Mouse (Mus musculus) limb, embryonic 14.5 days (tissue): Measurements from ENCODE around the gene Rps3. TPM values are rescaled to one million over a fixed set of nuclear protein-coding genes. Genes with fewer than 3 reads are reported as not detected.

Source experiments
- ATAC-seq: fragments of 200-750 bp; cut with Nextera tagmentation; 2 replicates; pipeline ENCODE4 v1.8.0; 2017; ENCODE audit warnings: low read depth, moderate number of reproducible peaks, moderate TSS enrichment; ENCODE audit not compliant: low FRiP score
- DNase-seq: peaks from one replicate; pipeline ENCODE4 v3.0.0-alpha.2; 2015; ENCODE audit warnings: low spot score
- H3K27ac ChIP-seq: fragments of 300-500 bp; sonication (generic); replicated peaks from 2 replicates; pipeline ENCODE4 v1.5.1; 2014; ENCODE audit warnings: low read depth, mild to moderate bottlenecking, low read length, moderate library complexity, mixed read lengths
- H3K27me3 ChIP-seq: fragments of 300-500 bp; sonication (generic); 2 replicates; pipeline ENCODE4 v1.6.1; 2014; ENCODE audit warnings: low read length, mixed read lengths; ENCODE audit not compliant: control insufficient read depth, insufficient read depth
- H3K36me3 ChIP-seq: fragments of 300-500 bp; sonication (generic); 2 replicates; pipeline ENCODE4 v1.6.1; 2014; ENCODE audit warnings: mild to moderate bottlenecking, low read length, moderate library complexity, mixed read lengths; ENCODE audit not compliant: control insufficient read depth, insufficient read depth
- H3K4me1 ChIP-seq: fragments of 300-500 bp; sonication (generic); 2 replicates; pipeline ENCODE4 v1.6.1; 2014; ENCODE audit warnings: antibody characterized with exemption, low read length, mixed read lengths; ENCODE audit not compliant: control insufficient read depth, insufficient read depth
- H3K4me2 ChIP-seq: fragments of 300-500 bp; sonication (generic); replicated peaks from 2 replicates; pipeline ENCODE4 v1.6.1; 2014; ENCODE audit warnings: low read depth, mild to moderate bottlenecking, low read length, moderate library complexity; ENCODE audit not compliant: severe bottlenecking
- H3K4me3 ChIP-seq: fragments of 300-500 bp; sonication (generic); replicated peaks from 2 replicates; pipeline ENCODE4 v1.5.1; 2014; ENCODE audit warnings: low read length
- H3K9ac ChIP-seq: fragments of 300-500 bp; sonication (generic); 2 replicates; pipeline ENCODE4 v1.6.1; 2014; ENCODE audit warnings: mild to moderate bottlenecking, low read depth, low read length, moderate library complexity; ENCODE audit not compliant: severe bottlenecking
- H3K9me3 ChIP-seq: fragments of 300-500 bp; sonication (generic); 2 replicates; pipeline ENCODE4 v1.6.1; 2016; ENCODE audit warnings: low read length; ENCODE audit not compliant: control insufficient read depth
- POLR2A ChIP-seq: fragments of 200-500 bp; IDR thresholded peaks from 2 replicates; pipeline ENCODE4 v1.8.0; 2012; ENCODE audit warnings: inconsistent platforms, mild to moderate bottlenecking, moderate library complexity, borderline replicate concordance; ENCODE audit not compliant: insufficient read depth, insufficient read length; ENCODE audit errors: extremely low read depth
- WGBS: fragments of 180-500 bp; shearing (Covaris S2); extraction: QIAGEN DNeasy Blood & Tissue Kit; methylation state at CpG from one replicate; pipeline ENCODE4 v1.1.7; 2014; 5-methylcytosine and 5-hydroxymethylcytosine counted together
- polyA plus RNA-seq, 2 experiments: library from polyadenylated mRNA; depleted of rRNA in 1 of 2; stranded (reverse) in 1 of 2; unstranded in 1 of 2; fragments of >200 nt; fragmentation: Nextera tagmentation in 1 of 2; extraction: Ambion mirVana in 1 of 2; gene quantifications; 2 replicates each; pipeline versions ENCODE4 v1.2.1 to v1.2.3; 2012 to 2014

Rps3 gene
- polyA plus RNA-seq, 2 experiments: 945 to 1,221 TPM

DNA sequence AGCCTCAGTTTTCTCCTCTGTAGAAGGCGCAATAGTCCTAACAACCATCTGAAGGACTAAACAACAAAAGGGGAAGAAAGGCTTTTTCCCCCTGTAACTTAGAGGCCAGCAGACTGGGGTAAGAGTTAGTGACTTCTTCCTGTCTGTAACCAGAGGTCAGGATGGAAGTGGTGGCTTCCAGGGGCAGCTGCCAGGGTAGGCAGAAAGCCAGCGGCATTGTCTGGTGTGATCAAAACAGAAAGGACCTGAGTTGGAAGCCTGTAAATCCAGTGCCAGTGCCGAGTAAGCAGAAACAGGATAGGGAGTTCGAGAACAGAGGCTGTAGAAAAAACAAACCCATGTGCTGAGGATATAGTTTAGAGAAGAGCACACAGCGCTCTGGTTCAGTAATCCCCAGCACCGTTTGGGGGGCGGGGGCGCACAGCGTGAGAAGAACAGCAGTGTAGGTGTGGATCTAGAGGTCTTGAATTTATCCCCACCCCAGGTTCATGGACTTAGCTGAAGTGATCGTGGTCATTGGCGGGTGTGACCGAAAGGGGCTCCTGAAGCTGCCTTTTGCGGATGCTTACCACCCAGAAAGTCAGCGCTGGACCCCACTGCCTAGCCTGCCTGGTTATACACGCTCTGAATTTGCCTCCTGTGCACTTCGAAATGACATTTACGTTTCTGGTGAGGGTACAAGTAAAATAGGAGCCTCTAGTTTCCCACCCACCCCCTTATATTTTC lies 13.7 kb downstream of the Rps3 start:
- ATAC-seq: no peak
- no peaks in the 10 kb centered on the region for H3K27me3 ChIP-seq
- no peak overlapping the region for H3K9ac ChIP-seq
- H3K36me3 ChIP-seq: peaks cover 25% of the 10 kb centered on the region
- H3K4me2 ChIP-seq: no peak overlapping the region
- 0 out of 2 replicates have a peak overlapping the region, but pooled peaks have one; percentile 95 for H3K27ac ChIP-seq
- no peak for DNase-seq
- 77% methylated on average over 17 of the region's 17 CpGs for WGBS
- no peak overlapping the region for H3K4me3 ChIP-seq
- no peaks in the 10 kb centered on the region for H3K9me3 ChIP-seq
- peaks cover 25% of the 10 kb centered on the region for H3K4me1 ChIP-seq
- no peak for TF ChIP-seq POLR2A

DNA sequence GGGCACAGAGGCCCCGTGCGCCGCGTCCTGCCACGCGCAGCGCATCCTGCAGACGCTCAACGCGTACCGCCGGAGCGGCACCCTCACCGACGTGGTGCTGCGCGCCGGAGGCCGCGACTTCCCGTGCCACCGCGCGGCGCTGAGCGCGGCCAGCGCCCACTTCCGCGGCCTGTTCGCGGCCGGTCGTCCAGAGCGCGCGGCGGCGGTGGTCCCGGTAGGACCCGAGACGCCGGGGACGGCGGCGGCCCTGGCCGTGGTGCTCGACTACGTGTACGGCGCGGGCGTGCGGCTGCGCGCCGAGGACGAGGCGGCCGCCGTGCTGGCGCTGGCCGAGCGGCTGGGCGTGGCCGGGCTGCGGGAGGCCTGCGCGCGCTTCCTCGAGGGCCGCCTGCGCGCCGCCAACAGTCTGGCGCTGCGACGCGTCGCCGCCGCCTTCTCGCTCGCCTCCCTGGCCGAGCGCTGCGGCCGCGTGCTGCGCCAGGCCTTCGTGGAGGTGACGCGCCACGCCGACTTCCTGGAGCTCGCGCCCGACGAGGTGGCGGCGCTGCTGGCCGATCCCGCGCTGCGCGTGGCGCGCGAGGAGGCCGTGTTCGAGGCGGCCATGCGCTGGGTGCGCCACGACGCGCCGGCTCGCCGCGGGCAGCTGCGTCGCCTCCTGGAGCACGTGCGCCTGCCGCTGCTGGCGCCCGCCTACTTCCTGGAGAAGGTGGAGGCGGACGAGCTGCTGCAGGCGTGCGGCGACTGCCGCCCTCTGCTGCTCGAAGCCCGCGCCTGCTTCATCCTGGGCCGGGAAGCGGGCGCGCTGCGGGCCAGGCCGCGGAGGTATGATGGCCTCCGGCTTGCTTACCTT lies 15.0 kb downstream of the Rps3 start:
- peak overlapping the region; percentile 95 for H3K27ac ChIP-seq
- peak; percentile 87 for ATAC-seq
- 0% methylated on average over 8 of the region's 145 CpGs for WGBS
- H3K27me3 ChIP-seq: no peaks in the 10 kb centered on the region
- H3K9me3 ChIP-seq: no peaks in the 10 kb centered on the region
- peak overlapping the region; percentile 81 for H3K9ac ChIP-seq
- peak; percentile 78 for DNase-seq
- H3K4me1 ChIP-seq: peaks cover 25% of the 10 kb centered on the region
- 0 out of 2 replicates have a peak, but pooled peaks have one; percentile 31 for TF ChIP-seq POLR2A
- H3K36me3 ChIP-seq: peaks cover 17% of the 10 kb centered on the region
- H3K4me3 ChIP-seq: peak overlapping the region; percentile 57
- peak overlapping the region; percentile 83 for H3K4me2 ChIP-seq

DNA sequence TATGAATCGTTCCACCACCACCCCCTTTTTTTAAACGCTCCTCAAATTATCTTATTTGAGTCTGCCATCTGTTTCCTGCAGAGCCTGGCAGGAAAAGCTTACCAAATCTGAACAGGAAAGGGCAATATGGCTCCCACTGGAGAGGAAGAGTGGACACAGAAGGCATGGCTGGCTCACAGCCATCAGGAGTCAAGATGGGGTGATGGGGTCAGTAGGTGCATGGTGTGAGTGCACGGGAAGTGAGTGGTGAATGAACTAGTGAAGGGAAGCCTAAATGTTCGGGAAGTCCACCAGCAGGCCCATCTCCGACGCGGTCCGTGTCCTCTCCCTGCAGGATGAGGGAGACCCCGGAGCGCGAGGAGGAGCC lies 15.6 kb downstream of the Rps3 start:
- peak overlapping the region; percentile 95 for H3K27ac ChIP-seq
- TF ChIP-seq POLR2A: no peak
- DNase-seq (peak; percentile 31), ATAC-seq (no peak)
- peak overlapping the region; percentile 83 for H3K4me2 ChIP-seq
- H3K9me3 ChIP-seq: no peaks in the 10 kb centered on the region
- peak overlapping the region; percentile 57 for H3K4me3 ChIP-seq
- H3K36me3 ChIP-seq: peaks cover 13% of the 10 kb centered on the region
- H3K4me1 ChIP-seq: peaks cover 25% of the 10 kb centered on the region
- H3K9ac ChIP-seq: peak overlapping the region; percentile 81
- no peaks in the 10 kb centered on the region for H3K27me3 ChIP-seq
- 14% methylated on average over 7 of the region's 11 CpGs for WGBS

DNA sequence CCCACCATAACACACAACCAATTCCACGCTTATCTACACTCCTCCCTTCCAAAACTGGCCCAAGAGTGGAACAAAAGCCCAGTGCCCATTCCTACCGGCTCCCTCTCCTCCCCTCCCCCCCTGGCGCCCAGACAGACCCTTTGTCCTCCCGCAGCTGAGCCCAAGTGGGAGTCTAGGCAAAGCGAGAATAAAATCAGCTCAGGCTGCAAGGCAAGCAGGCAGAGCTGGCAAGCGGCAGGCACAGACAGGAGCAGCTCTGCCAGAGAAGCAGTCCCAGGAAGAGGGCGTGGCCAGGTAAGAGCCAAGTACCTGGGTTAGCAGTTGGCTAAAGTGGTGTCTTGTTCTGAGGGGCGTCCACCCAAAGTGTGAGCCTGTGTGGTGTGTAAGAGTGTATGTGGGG lies 17.7 kb downstream of the Rps3 start, which contains the start of gene Klhl35:
TSS of gene Klhl35 (plus strand) at position 194 of the 400 bp plus-strand sequence.
- Histone ChIP-seq H3K9ac (no peak within 1 kb of the TSS; the same call in 1 of the 2 replicates), H3K4me2 (no peak within 1 kb of the TSS), H3K9me3 (no peaks in the 10 kb centered on the region), H3K36me3 (peaks cover 5% of the 10 kb centered on the region; the same call in 1 of the 2 replicates), H3K4me1 (peaks cover 25% of the 10 kb centered on the region), H3K27me3 (no peaks in the 10 kb centered on the region), H3K27ac (no peak within 1 kb of the TSS), H3K4me3 (no peak within 1 kb of the TSS)
- TF ChIP-seq POLR2A: no peak
- 23% methylated on average over 8 of the region's 8 CpGs for WGBS
- DNase-seq: no peak
- ATAC-seq: no peak

DNA sequence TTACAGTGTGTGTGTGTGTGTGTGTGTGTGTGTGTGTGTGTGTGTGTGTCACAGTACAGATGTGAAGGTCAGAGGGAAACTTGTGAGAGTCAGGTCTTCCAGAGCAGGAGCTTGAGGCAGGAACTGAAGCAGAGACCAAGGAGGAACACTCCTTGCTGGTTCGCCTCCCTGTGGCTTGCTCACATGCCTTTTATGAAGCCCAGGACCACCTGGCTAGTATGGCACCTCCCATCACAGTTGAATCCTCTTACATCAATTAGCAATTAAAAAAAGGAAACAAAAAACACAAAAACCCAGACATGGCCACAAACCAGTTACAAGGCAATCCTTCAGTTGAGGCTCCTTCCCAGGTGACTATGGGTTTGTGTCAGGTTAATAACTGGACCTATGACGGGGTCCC lies 20.4 kb downstream of the Rps3 start:
- WGBS: 69% methylated on average over 2 of the region's 2 CpGs
- H3K27me3 ChIP-seq: no peaks in the 10 kb centered on the region
- no peak overlapping the region for H3K9ac ChIP-seq
- no peak overlapping the region for H3K4me3 ChIP-seq
- TF ChIP-seq POLR2A: no peak
- H3K9me3 ChIP-seq: no peaks in the 10 kb centered on the region
- peaks cover 10% of the 10 kb centered on the region; the same call in 1 of the 2 replicates for H3K36me3 ChIP-seq
- no peak overlapping the region for H3K27ac ChIP-seq
- peaks cover 19% of the 10 kb centered on the region for H3K4me1 ChIP-seq
- no peak for DNase-seq
- no peak for ATAC-seq
- H3K4me2 ChIP-seq: no peak overlapping the region
